Mouse (Mus musculus) lung, adult 18-20 months (tissue): ENCODE measurements around the gene Mob3a.
A peak's percentile ranks its signal among the peaks of the same experiment; 100 is the strongest.

ENCODE experiments used
- DNase-seq, 2 experiments: peaks; one replicate each; pipeline ENCODE4 v3.0.0; 2022; ENCODE audit warnings: mixed read lengths in 2 of 2

The Mob3a gene

DNA sequence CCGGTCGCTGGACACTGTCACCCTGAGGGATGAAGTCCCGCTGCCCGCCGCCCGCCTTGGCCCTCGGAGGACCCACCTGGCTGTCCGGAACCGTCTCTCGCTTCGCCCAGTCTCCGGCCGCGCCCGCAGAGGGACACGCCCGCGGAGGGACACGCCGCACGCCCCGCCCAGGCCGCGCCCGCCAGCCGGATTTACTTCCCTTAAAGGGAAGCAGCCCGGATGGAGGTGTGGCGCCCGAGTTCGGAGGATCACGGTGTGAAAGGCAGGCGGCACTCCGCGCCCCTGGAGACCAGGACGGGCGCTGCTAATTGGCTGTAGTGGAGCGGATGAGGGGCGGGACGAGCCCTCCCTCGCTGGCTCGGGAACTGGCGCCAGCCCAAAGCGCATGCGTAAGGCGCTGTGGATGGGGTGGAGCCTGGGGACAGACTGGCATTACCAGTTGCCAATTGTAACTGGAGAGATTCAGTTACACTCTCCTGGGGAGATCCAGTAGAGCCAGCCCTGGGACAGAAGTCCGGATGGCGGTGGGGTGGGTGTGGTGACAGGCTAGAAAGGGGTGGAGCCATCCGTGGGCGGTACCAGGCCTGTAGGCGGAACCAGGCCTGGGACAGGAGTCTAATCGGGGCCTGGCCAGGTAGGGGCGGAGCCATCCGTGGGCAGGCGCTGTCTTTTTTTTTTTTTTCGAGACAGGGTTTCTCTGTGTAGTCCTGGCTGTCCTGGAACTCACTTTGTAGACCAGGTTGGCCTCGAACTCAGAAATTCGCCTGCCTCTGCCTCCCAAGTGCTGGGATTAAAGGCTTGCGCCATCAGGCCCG is at the start of gene Mob3a, which contains the start of gene Izumo4:
TSS of gene Mob3a (minus strand) at position 257 of the 815 bp plus-strand sequence.
TSS of gene Izumo4 (plus strand) at position 464 of the 815 bp plus-strand sequence.
- peak; percentile 100 for DNase-seq

DNA sequence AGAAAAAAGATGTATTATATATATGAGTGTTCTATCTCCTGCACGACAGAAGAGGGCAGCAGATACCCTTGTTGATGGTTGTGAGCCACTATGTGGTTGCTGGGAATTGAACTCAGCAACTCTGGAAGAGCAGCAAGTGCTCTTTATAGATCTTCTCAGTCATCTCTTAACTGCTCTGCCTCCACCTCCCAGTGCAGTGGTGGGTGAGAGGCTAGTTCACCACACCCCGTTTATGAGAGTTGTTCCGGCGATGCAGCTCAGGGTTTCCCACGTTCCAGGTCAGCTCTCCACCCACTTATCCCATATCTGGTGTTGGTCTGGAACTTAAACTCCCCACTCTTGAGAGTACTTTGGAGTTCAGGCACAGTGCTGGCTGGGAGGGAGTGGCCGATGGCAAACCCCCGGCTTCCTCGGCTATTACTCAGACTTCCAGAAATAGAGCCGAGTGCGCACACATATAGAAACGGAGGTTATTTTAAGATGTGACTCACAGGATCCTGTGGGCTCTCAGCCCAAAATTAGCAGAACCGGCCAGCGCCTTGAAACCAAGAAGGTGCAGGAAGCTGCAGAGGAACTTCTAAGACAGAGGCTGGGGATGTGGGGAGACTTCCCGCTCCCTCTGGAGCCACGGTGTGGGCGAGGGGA is 49.5 kb upstream of the Mob3a start:
- DNase-seq, result peak; percentile 84 to 87

DNA sequence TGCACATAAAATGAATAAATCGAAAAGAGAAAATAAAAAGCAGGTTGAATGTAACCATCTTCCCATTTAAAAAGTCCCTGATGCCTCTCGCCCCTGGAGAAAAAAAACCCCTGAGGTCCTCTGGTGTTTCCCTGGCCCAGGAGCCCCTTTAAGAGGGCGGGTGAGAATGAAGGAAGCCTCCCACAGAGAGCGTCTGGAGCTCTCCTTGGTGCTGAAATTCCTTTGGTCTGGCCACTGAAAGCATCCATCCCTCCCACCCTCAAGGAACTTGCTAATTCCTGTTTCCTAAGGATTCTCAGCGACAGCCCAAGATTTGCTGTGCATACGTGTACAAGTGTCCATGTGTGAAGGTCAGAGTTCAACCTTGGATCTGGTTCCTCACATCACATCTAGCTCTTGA is 46.8 kb upstream of the Mob3a start:
- DNase-seq, result peak; percentile 27 to 54

DNA sequence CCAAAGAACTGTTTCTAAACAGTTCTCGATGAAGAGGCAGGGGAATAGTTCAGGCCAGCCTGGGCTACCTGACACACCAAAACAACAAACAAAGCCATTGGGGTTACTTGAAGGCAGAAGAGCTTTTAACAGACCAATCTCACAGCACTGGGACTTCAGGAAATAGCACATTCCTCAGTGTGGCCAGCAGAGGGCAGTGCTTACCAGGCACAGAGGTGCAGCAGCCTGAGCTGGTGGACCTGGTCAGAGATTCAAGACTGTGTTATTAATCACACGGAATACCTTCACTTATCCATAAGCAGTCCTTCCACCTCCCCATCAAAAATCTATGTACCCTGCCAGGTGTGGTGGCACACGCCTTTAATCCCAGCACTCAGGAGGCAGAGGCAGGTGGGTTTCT is 45.6 kb upstream of the Mob3a start:
- DNase-seq, result peak; percentile 69 to 76

DNA sequence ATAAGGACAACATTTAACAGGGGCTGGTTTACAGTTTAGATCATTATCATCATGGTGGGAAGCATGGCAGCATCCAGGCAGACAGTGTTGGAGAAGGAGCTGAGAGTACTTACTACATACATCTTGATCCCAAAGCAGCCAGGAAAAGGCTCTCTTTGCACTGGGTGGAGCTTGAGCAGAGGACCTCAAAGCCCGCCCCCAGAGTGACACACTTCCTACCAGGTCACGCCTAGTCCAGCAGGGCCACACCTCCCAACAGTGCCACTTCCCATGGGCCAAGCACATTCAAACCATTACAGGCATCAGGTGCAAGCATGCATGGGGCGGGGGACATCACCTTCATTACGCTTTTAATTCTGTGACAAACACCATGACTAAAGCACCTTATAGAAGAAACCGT is 42.5 kb upstream of the Mob3a start:
- DNase-seq, result peak; percentile 79 to 83

DNA sequence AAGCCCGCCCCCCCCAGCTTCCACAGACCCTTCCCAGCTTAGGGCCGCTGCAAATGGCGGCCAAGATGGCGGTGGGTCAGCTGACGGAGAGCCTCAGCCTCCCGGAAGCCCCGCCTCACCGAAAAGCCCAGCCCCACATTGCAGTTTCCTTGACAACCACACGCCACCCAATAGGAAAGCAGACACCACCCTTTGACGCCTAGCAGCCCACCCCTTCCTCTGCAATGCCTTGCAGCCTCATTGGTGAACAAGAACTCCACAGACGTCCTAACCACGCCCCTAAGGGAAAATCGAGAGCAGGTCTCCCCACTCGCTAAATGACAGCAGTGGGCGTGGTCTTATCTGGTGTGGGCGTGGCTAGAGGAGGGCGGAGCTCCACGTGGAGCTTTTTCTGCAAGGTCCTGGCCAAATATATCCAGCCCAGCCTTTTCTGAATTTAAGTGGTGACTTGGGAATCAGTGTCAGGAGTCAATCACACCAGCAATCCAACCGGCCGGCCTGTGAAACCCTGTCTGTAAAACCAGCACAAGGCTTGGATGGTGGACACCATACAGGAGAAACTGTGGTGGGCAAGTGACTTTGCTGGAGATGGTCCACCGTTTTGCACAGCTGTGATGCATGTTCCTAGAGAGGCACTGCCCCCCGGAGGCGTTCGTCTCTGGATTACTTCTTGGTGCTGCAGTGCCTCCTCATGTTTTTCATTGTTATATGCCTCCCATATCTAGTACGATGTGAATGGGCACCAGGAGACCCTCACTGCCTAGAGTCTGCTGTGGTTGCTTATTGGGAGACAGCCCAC is 40.6 kb upstream of the Mob3a start, which contains the start of gene Ap3d1:
TSS of gene Ap3d1 (minus strand) at position 85 of the 799 bp plus-strand sequence.
- peak; percentile 99 to 100 for DNase-seq

DNA sequence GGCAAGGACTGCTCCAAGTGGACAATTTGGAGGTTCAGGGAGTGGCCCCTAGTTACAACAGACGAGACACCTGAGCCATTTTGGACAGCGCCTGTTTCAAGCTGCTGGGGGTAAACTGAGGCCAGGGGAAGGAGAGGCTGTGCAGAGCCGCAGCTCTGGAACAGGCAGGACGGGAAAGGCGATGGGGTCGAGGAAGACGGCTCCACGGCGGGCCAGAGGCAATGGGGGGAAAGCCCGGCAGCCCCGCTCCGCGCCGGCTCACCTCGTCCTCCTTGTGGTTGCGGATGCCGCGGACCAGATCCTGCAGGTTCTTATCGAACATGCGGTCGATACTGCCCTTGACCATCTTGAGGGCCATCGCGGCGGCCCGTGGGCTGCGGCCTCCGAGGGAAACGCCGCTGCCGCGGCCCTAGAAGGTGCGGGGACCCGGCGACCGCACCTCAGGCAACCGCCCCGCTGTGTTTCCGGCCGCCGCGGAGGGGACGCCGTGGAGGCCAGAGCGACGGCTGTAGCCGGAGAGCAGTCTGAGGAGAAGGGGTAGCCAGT is 39.9 kb upstream of the Mob3a start:
- DNase-seq, result peak in 1 of 2 experiments; percentile 18

DNA sequence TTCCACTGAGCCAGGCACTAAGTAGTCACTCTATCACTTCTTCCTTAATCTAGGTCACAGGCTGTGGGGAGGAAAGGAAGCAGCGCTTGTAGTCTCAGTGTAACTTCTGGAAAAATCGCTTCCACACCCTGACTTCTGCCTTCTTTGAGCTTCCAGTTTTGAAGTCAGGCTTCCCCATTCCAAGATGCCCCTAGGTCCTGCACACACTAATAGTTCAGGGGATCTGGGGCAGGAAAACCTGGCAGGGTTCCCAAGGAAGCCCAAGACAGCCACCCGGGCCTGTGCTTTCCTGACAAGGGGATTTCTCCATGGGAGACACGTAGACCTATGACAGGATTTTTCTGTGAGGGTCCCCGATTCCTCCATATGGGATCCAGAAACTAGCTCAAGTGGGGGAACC is 39.4 kb upstream of the Mob3a start:
- peak in 1 of 2 experiments; percentile 19 for DNase-seq

DNA sequence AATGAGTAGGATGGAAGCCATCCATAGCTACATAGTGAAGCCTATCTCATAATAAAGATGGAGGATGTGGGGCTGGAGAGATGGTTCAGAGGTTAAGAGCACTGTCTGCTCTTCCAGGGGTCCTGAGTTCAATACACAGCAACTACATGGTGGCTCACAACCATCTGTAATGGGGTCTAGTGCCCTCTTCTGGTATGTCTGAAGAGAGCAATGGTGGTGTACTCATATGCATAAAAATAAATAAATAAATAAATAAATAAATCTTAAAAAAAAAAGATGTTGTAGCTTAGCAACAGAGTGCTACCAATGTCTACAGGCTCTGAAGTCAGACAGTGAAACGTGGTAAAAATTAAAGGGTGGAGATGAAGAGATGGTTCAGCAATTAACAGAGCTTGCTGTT is 36.9 kb upstream of the Mob3a start:
- DNase-seq, result no peak

DNA sequence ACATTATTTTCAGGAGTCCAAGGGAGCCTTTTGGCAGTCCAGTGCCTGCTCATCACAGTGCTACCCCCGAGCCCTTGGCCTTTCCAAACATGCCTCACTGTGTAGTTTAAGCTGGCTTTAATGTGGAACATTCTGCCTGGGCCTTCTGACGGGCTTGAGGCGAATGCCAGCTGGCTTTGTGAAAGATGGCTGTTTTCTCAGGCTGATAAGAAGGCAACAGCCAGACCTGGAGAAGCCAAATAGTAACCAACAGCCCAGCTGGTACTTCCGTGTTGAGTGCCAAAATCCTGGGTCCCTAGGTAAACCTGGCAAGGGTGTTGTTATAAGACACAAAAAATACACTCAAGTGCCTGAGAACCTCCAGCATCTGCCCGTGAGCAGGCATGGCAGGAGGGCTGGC is 35.0 kb upstream of the Mob3a start:
- no peak for DNase-seq

DNA sequence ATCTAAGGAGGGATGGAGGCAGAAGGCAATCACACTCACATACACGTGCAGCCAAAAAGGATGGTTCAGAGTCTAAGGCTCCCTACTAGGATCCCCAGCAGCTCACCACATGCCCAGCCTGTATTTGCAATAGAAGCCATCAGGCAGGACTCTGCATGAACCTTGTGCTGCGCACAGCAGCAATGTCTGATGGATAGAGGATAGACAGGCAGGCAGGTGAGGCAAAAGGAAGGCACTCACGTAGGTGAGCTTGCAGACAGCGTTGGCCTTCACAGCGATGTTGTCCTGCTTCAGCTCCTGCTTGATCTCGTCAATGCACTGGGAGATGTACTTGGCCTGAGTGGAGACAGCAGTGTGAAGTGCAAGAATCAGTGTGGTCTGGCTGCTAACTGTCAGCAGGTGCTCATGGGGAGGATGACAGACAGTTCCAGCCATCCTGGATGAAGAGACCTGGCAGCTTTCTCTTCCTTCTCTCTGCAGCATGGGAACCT is 30.9 kb upstream of the Mob3a start:
- no peak for DNase-seq

DNA sequence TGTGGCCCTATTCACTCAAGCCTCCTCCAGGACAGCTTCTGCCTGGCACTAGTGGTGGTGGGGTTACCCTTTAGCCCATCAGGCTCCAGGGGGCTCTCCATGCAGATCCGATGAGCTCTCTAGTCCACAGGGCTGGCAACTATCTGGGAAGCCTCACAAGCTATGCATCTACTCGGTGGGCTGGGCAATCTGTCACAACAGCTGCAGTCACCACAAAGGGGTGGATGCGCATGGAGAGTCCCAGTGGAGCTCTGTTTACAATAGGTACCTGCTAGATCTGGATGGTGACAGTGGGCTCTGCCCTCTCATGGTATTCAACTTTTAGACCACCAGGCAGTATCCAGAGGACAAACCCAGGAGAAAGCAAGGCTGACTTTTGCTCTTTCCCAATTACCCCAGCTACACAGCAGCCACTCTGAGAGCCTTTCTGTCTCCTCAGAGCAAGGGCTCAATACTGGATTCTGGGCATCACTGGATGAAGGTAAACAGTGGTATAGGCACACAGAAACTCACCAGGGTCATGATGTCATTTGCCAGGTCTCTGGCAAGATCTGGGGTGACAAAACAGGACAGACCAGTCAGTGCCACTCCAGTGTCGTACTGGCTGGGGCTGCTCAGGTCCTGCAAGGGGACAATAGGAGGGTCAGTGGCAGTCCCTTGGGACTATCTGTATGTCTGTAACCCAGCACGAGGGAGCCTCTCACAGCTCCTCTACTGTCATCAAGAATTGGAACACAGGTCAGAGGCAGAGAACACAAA is 25.8 kb upstream of the Mob3a start:
- peak; percentile 40 to 51 for DNase-seq

DNA sequence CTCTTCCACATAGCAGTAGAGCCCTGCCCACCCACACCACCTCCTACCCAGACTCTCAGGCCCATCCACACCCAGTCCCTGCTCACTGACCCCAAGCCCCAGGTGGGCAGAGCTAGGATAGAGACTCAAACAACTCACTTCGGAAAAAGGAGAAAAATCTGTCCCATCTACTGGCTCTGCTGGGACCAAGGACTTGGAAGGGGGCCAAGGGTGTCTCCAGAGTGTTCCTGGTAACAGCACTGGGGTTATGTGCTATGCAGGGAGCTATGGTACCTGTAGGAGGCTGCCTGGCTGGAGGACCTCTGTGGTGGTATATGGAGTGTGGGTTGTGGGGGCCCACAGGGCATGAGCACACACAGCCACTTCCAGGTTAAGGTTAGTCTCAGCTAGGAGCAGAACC is 15.5 kb upstream of the Mob3a start:
- DNase-seq, result no peak

DNA sequence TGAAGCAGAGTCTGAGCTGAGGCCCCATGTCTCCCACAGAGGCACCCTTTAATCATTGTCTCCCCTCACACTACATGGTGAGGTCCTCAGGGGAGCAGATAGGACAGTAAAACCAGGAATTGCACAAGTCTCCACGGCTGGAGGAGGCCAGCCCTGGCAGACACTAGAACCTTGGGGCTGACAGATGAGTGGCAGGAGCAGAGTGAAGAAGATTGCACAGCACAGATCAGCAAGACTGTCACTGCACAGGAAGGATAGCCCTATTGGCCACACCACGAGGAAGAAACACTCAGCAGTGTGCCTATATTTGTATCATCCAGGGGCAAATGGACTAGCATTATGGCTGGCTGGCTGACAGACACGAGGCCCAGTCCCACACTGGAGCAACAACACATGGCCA is 9.1 kb upstream of the Mob3a start:
- DNase-seq, result no peak

DNA sequence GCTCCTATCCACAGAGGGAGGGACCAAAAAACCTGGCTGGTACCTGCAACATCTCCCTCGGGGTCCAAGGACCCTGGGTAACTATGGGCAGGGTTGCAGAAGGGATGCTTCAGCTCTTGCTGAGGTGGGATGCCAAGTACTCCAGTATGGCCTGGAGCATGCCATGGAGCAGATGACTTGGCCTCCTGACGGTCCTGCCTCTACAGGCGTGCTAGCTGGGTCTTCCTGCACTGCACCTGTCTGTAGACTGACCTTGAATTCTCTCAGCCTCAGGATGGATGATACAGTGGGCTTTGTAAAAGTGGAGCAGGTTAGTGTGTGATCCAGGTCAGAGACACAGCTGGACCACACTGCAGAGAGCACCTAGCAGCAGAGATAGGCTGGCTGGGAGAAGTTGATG is 3.7 kb upstream of the Mob3a start:
- DNase-seq, result no peak

DNA sequence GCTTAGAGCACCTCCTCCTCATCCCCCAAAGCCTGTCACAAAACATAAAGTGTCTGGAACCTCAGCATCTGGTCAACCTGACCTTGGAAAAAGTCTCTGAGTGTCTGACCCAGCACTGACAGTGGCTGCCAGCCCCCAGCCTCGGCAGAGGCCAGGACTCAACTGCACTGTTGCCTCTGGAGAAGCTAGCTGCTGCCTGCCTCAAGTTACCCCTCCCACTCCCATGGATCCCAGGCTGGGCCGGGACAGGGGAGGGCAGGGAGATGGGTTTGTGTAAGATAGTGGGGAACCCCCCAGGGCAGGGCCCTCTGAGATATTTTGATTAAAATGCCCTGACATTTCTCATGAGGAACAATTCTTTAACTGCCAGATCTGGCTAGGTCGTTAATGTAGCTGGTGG is 3.3 kb upstream of the Mob3a start:
- no peak for DNase-seq

DNA sequence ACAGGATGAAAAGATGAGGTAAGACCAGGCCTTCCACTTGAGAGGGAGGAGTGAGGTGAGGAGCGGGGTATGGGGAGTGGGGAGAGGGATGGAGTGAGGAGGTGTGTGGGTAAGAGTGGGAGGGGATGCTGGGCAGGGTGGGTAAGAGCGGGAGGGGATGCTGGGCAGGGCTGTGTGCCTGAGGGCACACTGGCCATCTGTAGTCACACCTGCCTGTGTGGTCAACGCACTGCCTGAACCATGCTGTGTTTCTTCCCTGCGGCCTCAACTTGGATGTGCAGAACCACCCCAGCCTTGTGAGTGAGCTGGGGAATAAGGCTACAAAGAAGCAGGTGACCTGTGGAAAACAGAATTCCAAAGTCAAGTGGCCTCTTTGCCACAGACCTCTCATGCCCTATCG is 2.6 kb upstream of the Mob3a start:
- no peak for DNase-seq

DNA sequence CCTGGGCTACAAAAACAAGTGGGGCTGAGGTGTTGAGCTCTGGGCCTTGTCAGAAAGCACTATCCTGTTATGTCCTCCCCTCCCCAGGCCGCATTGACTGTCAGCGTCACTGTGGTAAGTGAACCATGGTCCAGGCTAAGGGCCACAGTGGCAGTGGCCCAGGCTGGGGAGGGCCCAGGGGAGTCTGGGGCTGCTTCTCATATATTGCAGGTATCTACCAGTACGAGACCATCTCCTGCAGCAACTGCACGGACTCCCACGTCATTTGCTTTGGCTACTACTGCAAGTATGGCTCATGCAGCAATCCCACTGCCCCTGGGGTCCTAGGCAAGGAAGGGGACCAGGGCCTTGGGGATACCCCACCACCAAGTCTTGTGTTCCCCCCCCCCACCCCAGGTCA is 1.9 kb upstream of the Mob3a start:
- no peak for DNase-seq

DNA sequence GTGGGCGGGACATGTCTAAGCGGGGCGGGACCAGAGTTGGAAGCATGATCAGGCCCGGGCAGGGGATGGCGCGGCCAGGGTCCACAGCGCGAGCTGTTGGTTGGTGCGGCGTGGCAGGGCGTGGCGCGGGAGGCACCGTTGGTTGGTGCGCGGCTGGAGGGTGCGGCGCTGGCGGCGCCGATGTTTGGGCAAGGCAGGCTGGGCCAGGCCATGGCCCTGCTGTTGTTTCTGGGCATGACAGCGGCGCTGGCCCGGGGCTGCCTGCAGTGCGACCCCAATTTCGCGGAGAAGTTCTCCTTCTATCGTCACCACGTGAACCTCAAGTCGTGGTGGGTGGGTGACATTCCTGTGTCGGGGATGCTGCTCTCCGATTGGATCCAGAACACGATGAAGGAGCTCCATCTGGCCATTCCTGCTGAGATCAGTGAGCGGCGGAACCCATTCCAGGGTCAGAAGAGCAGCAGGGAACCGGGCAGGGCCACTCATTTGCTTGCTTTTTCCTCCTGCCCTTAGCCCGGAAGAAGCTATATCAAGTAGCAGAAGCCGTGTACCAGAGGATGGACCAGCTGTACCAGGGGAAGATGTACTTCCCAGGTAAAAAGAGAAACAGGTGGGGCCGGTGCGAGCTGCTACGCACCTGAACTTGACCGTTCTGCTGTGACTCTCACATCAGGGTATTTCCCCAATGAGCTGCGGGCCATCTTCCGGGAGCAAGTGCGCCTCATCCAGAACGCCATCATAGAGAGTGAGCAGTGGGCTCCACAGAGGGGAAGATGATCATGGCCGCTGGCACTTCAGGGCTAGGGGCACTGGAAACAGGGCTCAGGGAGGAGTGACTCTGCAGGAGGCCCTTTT is 986 bp upstream of the Mob3a start:
- DNase-seq, result peak; percentile 97 to 98

DNA sequence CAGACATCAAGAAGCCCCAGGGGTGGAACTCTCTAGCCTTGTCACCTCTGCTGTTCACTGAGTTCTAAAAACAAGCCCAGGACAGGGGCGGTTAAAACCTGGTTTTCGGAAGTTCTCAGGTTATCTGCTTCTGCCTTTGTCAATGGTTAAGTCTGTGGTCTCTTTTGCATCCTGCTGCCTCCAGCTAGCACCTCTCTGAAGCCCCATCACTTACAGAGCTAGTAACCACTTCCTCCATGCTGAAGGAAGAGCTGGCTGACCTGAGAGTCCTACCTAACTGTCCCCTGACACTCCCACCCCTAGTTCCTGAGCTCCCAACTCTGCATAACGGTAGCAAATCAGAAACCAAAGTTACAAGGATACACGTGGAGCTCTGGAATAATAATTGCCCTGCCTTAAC is 1.0 kb downstream of the Mob3a start:
- DNase-seq, result no peak

DNA sequence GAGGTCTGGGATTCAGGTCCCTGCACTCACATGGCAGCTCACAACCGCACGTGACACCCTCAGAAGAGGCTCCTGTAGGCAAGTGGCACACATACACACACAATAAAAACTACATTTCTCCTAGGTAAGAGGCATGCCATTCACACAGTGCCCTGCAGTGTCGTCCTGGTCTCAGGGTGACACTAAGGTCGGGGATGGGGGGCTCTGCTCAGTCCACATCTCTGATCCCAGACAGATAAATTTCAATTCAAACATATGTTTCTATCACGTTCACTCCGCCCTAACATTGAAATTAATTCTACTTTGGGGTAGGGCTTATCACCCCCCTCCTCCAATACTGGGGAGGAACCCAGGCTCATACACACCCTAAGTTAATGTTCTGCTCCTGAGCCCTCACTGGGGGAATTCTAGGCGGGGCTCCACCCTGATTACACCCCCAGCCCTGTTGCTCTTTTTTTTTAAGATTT is 1.7 kb downstream of the Mob3a start:
- no peak for DNase-seq
